Mouse (Mus musculus) heart, adult 2 months (tissue): ENCODE measurements around the gene Lgmn. TPM values are rescaled to one million over a fixed set of nuclear protein-coding genes. Genes with fewer than 3 reads are reported as not detected.
A peak's percentile ranks its signal among the peaks of the same experiment; 100 is the strongest.

Source experiments
- DNase-seq, 2 experiments: peaks; one replicate each; pipeline ENCODE4 v3.0.0; 2021
- H3K27ac ChIP-seq: fragments of 200-600 bp; 2 replicates; pipeline ENCODE4 v1.8.1; 2022
- H3K27me3 ChIP-seq: fragments of 200-500 bp; 2 replicates; pipeline ENCODE4 v1.6.1; 2012; ENCODE audit warnings: mild to moderate bottlenecking, low read length, inconsistent platforms, mixed read lengths; ENCODE audit not compliant: control insufficient read depth, insufficient read depth
- H3K36me3 ChIP-seq: fragments of 200-500 bp; 2 replicates; pipeline ENCODE4 v1.6.1; 2012; ENCODE audit warnings: low read length, inconsistent platforms; ENCODE audit not compliant: control insufficient read depth, insufficient read depth
- H3K4me1 ChIP-seq: fragments of 200-500 bp; 2 replicates; pipeline ENCODE4 v1.6.1; 2011; ENCODE audit warnings: low read length; ENCODE audit not compliant: control insufficient read depth, insufficient read depth
- H3K4me3 ChIP-seq: fragments of 200-600 bp; 2 replicates; pipeline ENCODE4 v1.8.1; 2022
- H3K79me2 ChIP-seq: fragments of 200-500 bp; replicated peaks from 2 replicates; pipeline ENCODE4 v1.6.1; 2012; ENCODE audit warnings: mild to moderate bottlenecking, inconsistent platforms, low read length, moderate library complexity, mixed read lengths; ENCODE audit not compliant: control insufficient read depth, insufficient read depth
- H3K9ac ChIP-seq: fragments of 200-500 bp; 2 replicates; pipeline ENCODE4 v1.6.1; 2012; ENCODE audit warnings: low read depth, mild to moderate bottlenecking, control low read depth, inconsistent platforms, low read length, mixed read lengths
- CTCF ChIP-seq: fragments of 200-600 bp; IDR thresholded peaks from 2 replicates; pipeline ENCODE4 v1.8.1; 2022; ENCODE audit warnings: antibody characterized with exemption, mild to moderate bottlenecking, moderate library complexity
- EP300 ChIP-seq: fragments of 200-500 bp; IDR thresholded peaks from 2 replicates; pipeline ENCODE4 v1.6.1; 2011; ENCODE audit warnings: low read depth, low read length, control low read depth; ENCODE audit not compliant: insufficient read depth
- POLR2A ChIP-seq: fragments of 200-500 bp; IDR thresholded peaks from 2 replicates; pipeline ENCODE4 v1.6.1; 2011; ENCODE audit warnings: mild to moderate bottlenecking, low read depth, low read length, control low read depth; ENCODE audit not compliant: insufficient read depth
- WGBS: fragments of 180-500 bp; shearing (Covaris S2); methylation state at CpG from one replicate; pipeline ENCODE4 v1.1.7; 2018; 5-methylcytosine and 5-hydroxymethylcytosine counted together
- intact Hi-C: fragments of 180-260 bp; cut with DNase I; formaldehyde crosslinking; loops from one replicate; pipeline ENCODE4 v1.15.1; 2025
- polyA plus RNA-seq: library from polyadenylated mRNA; depleted of rRNA; stranded (reverse); fragments of >200 nt; gene quantifications from 2 replicates; pipeline ENCODE4 v1.2.3, GENCODE M21; 2012; rRNA removed
- total RNA-seq, 2 experiments: library from RNA; stranded (reverse); gene quantifications; 2 replicates each; pipeline ENCODE4 v1.2.3; 2021

The Lgmn gene
- total and polyA plus RNA-seq, 3 experiments: 59.9 to 78.2 (median 63.5) TPM

DNA sequence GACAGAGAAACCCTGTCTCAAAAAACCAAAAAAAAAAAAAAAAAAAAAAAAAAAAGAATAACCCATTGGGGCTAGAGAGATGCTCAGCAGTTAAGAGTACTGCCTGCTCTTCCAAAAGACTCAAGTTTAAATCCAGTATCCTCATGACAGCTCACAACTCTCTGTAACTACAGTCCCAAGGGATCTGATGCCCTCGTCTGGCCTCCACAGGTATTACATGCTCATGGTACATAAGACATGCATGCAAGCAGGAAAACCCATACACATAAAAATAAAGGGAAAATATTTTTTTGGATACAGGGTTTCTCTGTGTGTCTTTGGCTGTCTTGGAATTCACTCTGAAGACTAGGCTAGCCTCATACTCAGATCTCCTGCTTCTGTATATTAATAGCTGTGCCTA, 93.1 kb downstream of the Lgmn start:
- peak in 1 of 2 experiments; percentile 67 for DNase-seq
- H3K27me3 ChIP-seq: no peaks in the 10 kb centered on the region
- no peak overlapping the region for H3K27ac ChIP-seq
- intact Hi-C loops: loop anchor here (2.0 to 5.0 kb wide), 2 partner anchors 92 to 164 kb away; no protein-coding TSS in a partner anchor
- H3K4me1 ChIP-seq: peaks cover 5% of the 10 kb centered on the region
- no peaks in the 10 kb centered on the region for H3K36me3 ChIP-seq
- TF ChIP-seq CTCF: peak; percentile 80
- TF ChIP-seq EP300: no peak
- no peak overlapping the region for H3K9ac ChIP-seq
- WGBS: 29% methylated on average over 1 of the region's 1 CpGs
- no peaks in the 10 kb centered on the region; the same call in 1 of the 2 replicates for H3K79me2 ChIP-seq
- no peak overlapping the region for H3K4me3 ChIP-seq

DNA sequence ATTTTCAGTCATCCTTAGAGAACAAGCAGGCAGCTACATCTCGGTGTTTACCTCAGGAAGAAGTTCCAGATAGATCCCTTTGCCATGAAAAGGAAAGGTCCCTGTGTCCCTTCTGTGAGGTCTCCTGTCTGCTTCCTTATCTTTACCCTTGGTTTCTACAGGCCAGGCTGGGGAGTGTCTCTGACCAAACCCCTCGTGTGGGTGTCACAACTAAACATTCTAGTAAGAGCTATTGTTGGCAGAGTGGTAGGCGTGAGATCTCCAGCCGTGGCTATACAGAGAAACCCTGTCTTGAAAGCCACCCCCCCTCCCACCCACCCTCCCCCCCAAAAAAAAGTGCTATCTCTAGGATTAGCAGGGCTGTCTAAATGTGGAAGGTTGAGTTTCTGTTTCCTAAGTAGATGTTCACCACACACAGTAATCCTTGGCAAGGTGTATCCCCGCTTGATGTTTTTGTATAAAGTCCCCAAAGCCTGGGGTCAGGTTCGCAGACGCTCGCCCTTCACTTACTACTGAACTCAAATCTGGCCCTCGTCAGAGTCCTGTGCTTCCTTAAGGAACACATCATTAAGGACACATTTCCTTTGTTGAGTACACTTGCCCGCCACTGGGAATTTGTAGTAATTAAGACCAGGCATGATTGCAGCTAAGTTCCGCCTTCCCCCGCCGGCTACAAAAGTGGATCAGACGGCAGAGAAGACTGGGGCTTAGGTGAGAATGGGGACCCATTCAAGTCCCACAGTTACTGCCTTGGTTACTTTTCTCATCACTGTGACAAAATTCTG, 94.4 kb downstream of the Lgmn start:
- no peak for DNase-seq
- Histone ChIP-seq H3K4me1 (peaks cover 5% of the 10 kb centered on the region), H3K27me3 (no peaks in the 10 kb centered on the region), H3K36me3 (no peaks in the 10 kb centered on the region), H3K27ac (no peak overlapping the region), H3K9ac (no peak overlapping the region), H3K79me2 (no peaks in the 10 kb centered on the region; the same call in 1 of the 2 replicates), H3K4me3 (no peak overlapping the region)
- intact Hi-C loops: loop anchor here (5.0 kb wide), 1 partner anchor 163 kb away; no protein-coding TSS in a partner anchor
- TF ChIP-seq EP300 (no peak), CTCF (no peak), POLR2A (no peak)
- WGBS: 49% methylated on average over 14 of the region's 14 CpGs

Other genes starting within 250 kb of the Lgmn start
- gene Rin3, start 156.8 kb downstream of the Lgmn start, total RNA-seq: 10 to 100 TPM; 14.7 to 25.3 TPM
- gene Rin3, start 156.8 kb downstream of the Lgmn start, polyA plus RNA-seq: 6.1 and 10.3 TPM in 2 replicates
- 10 to 100 TPM; 25.1 to 28.0 TPM for gene Golga5, start 29.3 kb upstream of the Lgmn start, total RNA-seq
- 10.1 and 17.2 TPM in 2 replicates for gene Golga5, start 29.3 kb upstream of the Lgmn start, polyA plus RNA-seq
- not detected for gene Chga, start 115.2 kb upstream of the Lgmn start, total RNA-seq
- gene Chga, start 115.2 kb upstream of the Lgmn start, polyA plus RNA-seq: 0.06 and 0.12 TPM in 2 replicates